Mouse (Mus musculus) CH12.LX (cell line): ENCODE measurements around the gene Nprl3.

Source experiments
- CHD1 ChIP-seq: IDR thresholded peaks from 2 replicates; pipeline ENCODE4 v1.6.1; 2012; ENCODE audit warnings: low read depth, low read length, improper control_type of control experiment, inconsistent platforms
- CTCF ChIP-seq, 2 experiments: IDR thresholded peaks in 1 of 2; conservative IDR thresholded peaks in 1 of 2; 2 replicates each; pipeline ENCODE4 v1.5.1; 2011 to 2012; ENCODE audit warnings: low read depth in 2 of 2, low read length in 2 of 2, improper control_type of control experiment in 1 of 2, inconsistent platforms in 1 of 2, mild to moderate bottlenecking in 1 of 2, moderate library complexity in 1 of 2
- MAFK ChIP-seq: IDR thresholded peaks from 2 replicates; pipeline ENCODE4 v1.6.1; 2011; ENCODE audit warnings: low read length, improper control_type of control experiment; ENCODE audit not compliant: insufficient replicate concordance
- MXI1 ChIP-seq: IDR thresholded peaks from 2 replicates; pipeline ENCODE4 v1.6.1; 2011; ENCODE audit warnings: mild to moderate bottlenecking, low read depth, low read length, improper control_type of control experiment
- NRF1 ChIP-seq: IDR thresholded peaks from 2 replicates; pipeline ENCODE4 v1.6.1; 2014; ENCODE audit warnings: low read depth, mild to moderate bottlenecking, inconsistent platforms, low read length, improper control_type of control experiment, moderate library complexity
- POLR2A ChIP-seq: IDR thresholded peaks from 2 replicates; pipeline ENCODE4 v1.6.1; 2011; ENCODE audit warnings: low read depth, mild to moderate bottlenecking, improper control_type of control experiment, low read length
- RAD21 ChIP-seq: IDR thresholded peaks from 2 replicates; pipeline ENCODE4 v1.6.1; 2011; ENCODE audit warnings: low read depth, mild to moderate bottlenecking, low read length, improper control_type of control experiment, moderate library complexity
- TBP ChIP-seq: conservative IDR thresholded peaks from 2 replicates; pipeline ENCODE4 v1.6.1; 2011; ENCODE audit warnings: low read depth, low read length, improper control_type of control experiment
- UBTF ChIP-seq: IDR thresholded peaks from 2 replicates; pipeline ENCODE4 v1.6.1; 2012; ENCODE audit warnings: low read depth, mild to moderate bottlenecking, inconsistent platforms, low read length, improper control_type of control experiment, moderate library complexity
- ZC3H11A ChIP-seq: IDR thresholded peaks from 2 replicates; pipeline ENCODE4 v1.6.1; 2012; ENCODE audit warnings: low read depth, mild to moderate bottlenecking, inconsistent platforms, low read length, improper control_type of control experiment
- ZKSCAN1 ChIP-seq: IDR thresholded peaks from 2 replicates; pipeline ENCODE4 v1.6.1; 2012; ENCODE audit warnings: low read depth, inconsistent platforms, low read length, improper control_type of control experiment, borderline replicate concordance
- ZNF384 ChIP-seq: IDR thresholded peaks from 2 replicates; pipeline ENCODE4 v1.6.1; 2012; ENCODE audit warnings: low read depth, low read length, improper control_type of control experiment, inconsistent platforms

GRCm38 (mm10) chr11:32184469-32184868 is 83.0 kb downstream of the Nprl3 start:
- no peak for TF ChIP-seq CTCF (conservative IDR thresholded peaks at IDR 0.05 in 1 of 2, IDR thresholded peaks at IDR 0.05 in 1 of 2; ENCODE audit: low read depth in 2 of 2, low read length in 2 of 2)
- no peak for TF ChIP-seq ZKSCAN1
- TF ChIP-seq UBTF = no peak
- TF ChIP-seq ZC3H11A = no peak
- no peak for TF ChIP-seq RAD21
- TF ChIP-seq MAFK = no peak
- TF ChIP-seq ZNF384 = no peak
- TF ChIP-seq NRF1 = no peak
- TF ChIP-seq POLR2A = no peak
- TF ChIP-seq CHD1 = no peak
- no peak for TF ChIP-seq MXI1
- TF ChIP-seq TBP = no peak
